ENCODE assay signal across 19 mouse cellular contexts in the genomic region with DNA sequence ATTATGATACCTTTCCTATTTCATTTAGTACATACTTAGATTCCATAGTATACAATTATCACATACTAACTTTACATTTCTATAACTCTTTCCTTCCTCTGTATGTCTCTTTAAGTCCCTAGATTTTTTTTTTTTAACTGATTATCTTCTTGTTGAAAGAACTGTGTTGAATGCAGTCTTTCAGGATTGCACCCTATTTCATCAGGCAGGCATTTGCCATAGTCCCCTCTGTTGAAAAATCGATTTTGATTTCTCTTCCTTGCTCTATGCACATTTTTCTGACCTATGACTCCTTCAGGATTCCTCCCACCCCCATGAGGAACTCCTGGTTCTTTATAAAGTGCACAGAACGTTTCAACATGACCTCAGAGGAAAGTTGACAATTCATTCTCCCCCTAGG.
DNase-seq lines count a peak whose midpoint lies in the region; TF ChIP-seq lines count a peak whose summit lies in the region.
"Had no signal": no experiment of that assay in that cellular context is flagged by ENCODE, and none has a peak within 500 bp of the region (broad histone marks: within the 10 kb centered on the region; RNA-seq: fewer than 3 reads in every experiment).

No protein-coding gene starts in this region.

- no peaks in the 10 kb centered on the region for H3K36me3 ChIP-seq in myocyte (ENCODE audit: control insufficient read depth, insufficient read depth)
- H3K36me3 ChIP-seq: embryonic facial prominence, embryonic 10.5 days; embryonic facial prominence, embryonic 12.5 days; forebrain, embryonic 10.5 days; forebrain, embryonic 12.5 days had no signal

- DNase-seq in MN1 (ENCODE audit: low spot score) = peak; percentile 55
- peak; percentile 7 for DNase-seq in adipocyte (ENCODE audit: low spot score)
- DNase-seq in right cerebral cortex, adult 18-20 months = no peak
- DNase-seq in adrenal gland, adult (ENCODE audit: inconsistent age in 2 of 2, low spot score in 1 of 2) = no peak
- DNase-seq: adrenal gland, adult 8-10 months; adrenal gland, postnatal 14 days; adrenal gland, postnatal 36 days; cerebellum, adult 11-12 months; cerebellum, adult 2 months; cerebellum, adult 9-10 months; cerebellum, postnatal 10 days; cerebellum, postnatal 25 days had no signal

- no peak overlapping the region for H3K4me3 ChIP-seq in myocyte
- H3K4me3 ChIP-seq: embryonic facial prominence, embryonic 10.5 days; embryonic facial prominence, embryonic 12.5 days; erythroblast, embryonic 14.5 days; forebrain, embryonic 10.5 days; forebrain, embryonic 12.5 days had no signal

- H3K27me3 ChIP-seq in myocyte (ENCODE audit: control insufficient read depth, insufficient read depth, insufficient read length) = no peaks in the 10 kb centered on the region
- H3K27me3 ChIP-seq: embryonic facial prominence, embryonic 12.5 days; forebrain, embryonic 12.5 days; Patski had no signal

- H3K4me2 ChIP-seq in myocyte (ENCODE audit: low read depth) = peak overlapping the region; percentile 16
- H3K4me2 ChIP-seq: embryonic facial prominence, embryonic 12.5 days; forebrain, embryonic 12.5 days had no signal

- no peak for TF ChIP-seq POLR2A in myocyte (IDR thresholded peaks at IDR 0.05; ENCODE audit: insufficient read length, low read depth)

- H3ac ChIP-seq in myocyte (ENCODE audit: control insufficient read depth, insufficient read length) = no peak overlapping the region

- no peaks in the 10 kb centered on the region for H3K79me2 ChIP-seq in myocyte (ENCODE audit: control insufficient read depth, insufficient read depth)

TF ChIP-seq in myocyte, 11 proteins besides CTCF, POLR2A, EP300 and RAD21:
- TF ChIP-seq CEBPB (IDR thresholded peaks at IDR 0.05; ENCODE audit: insufficient read depth, poor library complexity, severe bottlenecking) (peak; percentile 97), MYOG (IDR thresholded peaks at IDR 0.05; ENCODE audit: control insufficient read depth in 1 of 3, insufficient read depth in 1 of 3, insufficient read length in 2 of 3, low read depth in 2 of 3) (no peak)

Comparison
In these comparisons a context has a peak if more than half of its experiments do, and no peak if none do; other contexts are left out.
1. DNase-seq: peak in MN1 (single experiment) and adipocyte (single experiment); none in right cerebral cortex, adult 18-20 months (single experiment) and adrenal gland, adult (0 of 2).